Mouse (Mus musculus) stomach, embryonic 16.5 days (tissue): Measurements from ENCODE around the gene Proca1. TPM values are rescaled to one million over a fixed set of nuclear protein-coding genes. Genes with fewer than 3 reads are reported as not detected.

Experiments
- ATAC-seq: fragments of 200-750 bp; cut with Nextera tagmentation; 2 replicates; pipeline ENCODE4 v1.8.0; 2017; ENCODE audit warnings: moderate number of reproducible peaks, moderate TSS enrichment; ENCODE audit not compliant: insufficient read depth, low FRiP score
- H3K27ac ChIP-seq: fragments of 300-500 bp; sonication (generic); 2 replicates; pipeline ENCODE4 v1.5.1; 2014; ENCODE audit warnings: low read length
- H3K27me3 ChIP-seq: fragments of 300-500 bp; sonication (generic); 2 replicates; pipeline ENCODE4 v1.6.1; 2014; ENCODE audit warnings: low read length, control low read depth, mixed read lengths; ENCODE audit not compliant: control insufficient read depth, insufficient read depth
- H3K36me3 ChIP-seq: fragments of 300-500 bp; sonication (generic); 2 replicates; pipeline ENCODE4 v1.6.1; 2014; ENCODE audit warnings: low read length; ENCODE audit not compliant: control insufficient read depth, insufficient read depth
- H3K4me1 ChIP-seq: fragments of 300-500 bp; sonication (generic); 2 replicates; pipeline ENCODE4 v1.6.1; 2014; ENCODE audit warnings: low read length, control low read depth, mixed read lengths; ENCODE audit not compliant: control insufficient read depth, insufficient read depth
- H3K4me2 ChIP-seq: fragments of 300-500 bp; sonication (generic); 2 replicates; pipeline ENCODE4 v1.6.1; 2014; ENCODE audit warnings: low read depth, low read length, mixed read lengths
- H3K4me3 ChIP-seq: fragments of 300-500 bp; sonication (generic); replicated peaks from 2 replicates; pipeline ENCODE4 v1.5.1; 2014; ENCODE audit warnings: mild to moderate bottlenecking, low read length
- H3K9ac ChIP-seq: fragments of 300-500 bp; sonication (generic); 2 replicates; pipeline ENCODE4 v1.6.1; 2014; ENCODE audit warnings: low read length
- H3K9me3 ChIP-seq: fragments of 300-500 bp; sonication (generic); replicated peaks from 2 replicates; pipeline ENCODE4 v1.6.1; 2016; ENCODE audit warnings: low read length, control low read depth; ENCODE audit not compliant: control insufficient read depth
- WGBS: fragments of 180-500 bp; shearing (Covaris S2); extraction: QIAGEN DNeasy Blood & Tissue Kit; methylation state at CpG from one replicate; pipeline ENCODE4 v1.1.7; 2014; 5-methylcytosine and 5-hydroxymethylcytosine counted together
- polyA plus RNA-seq: library from polyadenylated mRNA; unstranded; fragments of >200 nt; fragmentation: Nextera tagmentation; extraction: Ambion mirVana; gene quantifications from 2 replicates; pipeline ENCODE4 v1.2.1, GENCODE M21; 2015

Gene Proca1
- polyA plus RNA-seq, 1 experiment from 2014 or later, result 3.7 TPM

- Histone ChIP-seq H3K36me3 (no peaks in the 10 kb centered on the region), H3K27ac (peak overlapping the region; percentile 42; the same call in 1 of the 2 replicates), H3K9me3 (no peaks in the 10 kb centered on the region), H3K4me2 (peak overlapping the region; percentile 85), H3K27me3 (no peaks in the 10 kb centered on the region), H3K4me1 (peaks cover 8% of the 10 kb centered on the region), H3K9ac (peak overlapping the region; percentile 71), H3K4me3 (peak overlapping the region; percentile 64)
- ATAC-seq, result no peak
- 56% methylated on average over 23 of the region's 23 CpGs for WGBS
Observed at GRCm38 (mm10) chr11:78195101-78195863, 2.1 kb downstream of the Proca1 start.

GRCm38 (mm10) chr11:78202372-78202771, 9.2 kb downstream of the Proca1 start:
- Histone ChIP-seq H3K36me3 (peaks cover 13% of the 10 kb centered on the region), H3K4me3 (no peak overlapping the region), H3K4me1 (no peaks in the 10 kb centered on the region), H3K9me3 (no peaks in the 10 kb centered on the region), H3K4me2 (no peak overlapping the region), H3K9ac (no peak overlapping the region), H3K27me3 (no peaks in the 10 kb centered on the region), H3K27ac (no peak overlapping the region)
- WGBS, result 83% methylated on average over 3 of the region's 3 CpGs
- ATAC-seq, result no peak

GRCm38 (mm10) chr11:78204287-78204686, 11.1 kb downstream of the Proca1 start:
- H3K36me3 ChIP-seq, result peaks cover 29% of the 10 kb centered on the region
- H3K4me3 ChIP-seq, result no peak overlapping the region
- ATAC-seq, result no peak
- H3K9me3 ChIP-seq, result no peaks in the 10 kb centered on the region
- H3K27ac ChIP-seq, result no peak overlapping the region
- 81% methylated on average over 6 of the region's 6 CpGs for WGBS
- no peaks in the 10 kb centered on the region for H3K27me3 ChIP-seq
- H3K4me1 ChIP-seq, result no peaks in the 10 kb centered on the region
- H3K4me2 ChIP-seq, result no peak overlapping the region
- no peak overlapping the region for H3K9ac ChIP-seq

GRCm38 (mm10) chr11:78205361-78206206, 12.4 kb downstream of the Proca1 start:
- Histone ChIP-seq H3K4me3 (no peak overlapping the region), H3K4me1 (no peaks in the 10 kb centered on the region), H3K36me3 (peaks cover 34% of the 10 kb centered on the region), H3K27ac (peak overlapping the region; percentile 33), H3K9me3 (no peaks in the 10 kb centered on the region), H3K27me3 (no peaks in the 10 kb centered on the region), H3K4me2 (no peak overlapping the region), H3K9ac (no peak overlapping the region)
- 50% methylated on average over 13 of the region's 13 CpGs for WGBS
- ATAC-seq, result no peak

- Histone ChIP-seq H3K27ac (no peak overlapping the region), H3K4me1 (no peaks in the 10 kb centered on the region), H3K9ac (no peak overlapping the region), H3K4me3 (no peak overlapping the region), H3K27me3 (no peaks in the 10 kb centered on the region), H3K36me3 (peaks cover 45% of the 10 kb centered on the region), H3K4me2 (no peak overlapping the region), H3K9me3 (no peaks in the 10 kb centered on the region)
- 84% methylated on average over 7 of the region's 7 CpGs for WGBS
- no peak for ATAC-seq
Observed at GRCm38 (mm10) chr11:78207190-78207589, 14.0 kb downstream of the Proca1 start.

- Histone ChIP-seq H3K4me2 (no peak overlapping the region), H3K9ac (no peak overlapping the region), H3K27me3 (no peaks in the 10 kb centered on the region), H3K4me3 (no peak overlapping the region), H3K36me3 (peaks cover 49% of the 10 kb centered on the region), H3K27ac (no peak overlapping the region), H3K9me3 (no peaks in the 10 kb centered on the region), H3K4me1 (no peaks in the 10 kb centered on the region)
- 90% methylated on average over 6 of the region's 6 CpGs for WGBS
- ATAC-seq, result no peak
Observed at GRCm38 (mm10) chr11:78209886-78210285, 16.7 kb downstream of the Proca1 start.

GRCm38 (mm10) chr11:78210615-78211014, 17.4 kb downstream of the Proca1 start:
- WGBS, result 62% methylated on average over 7 of the region's 7 CpGs
- no peak overlapping the region for H3K4me3 ChIP-seq
- no peak overlapping the region for H3K27ac ChIP-seq
- H3K27me3 ChIP-seq, result no peaks in the 10 kb centered on the region
- ATAC-seq, result no peak
- H3K4me1 ChIP-seq, result no peaks in the 10 kb centered on the region
- H3K36me3 ChIP-seq, result peaks cover 49% of the 10 kb centered on the region
- no peak overlapping the region for H3K9ac ChIP-seq
- H3K9me3 ChIP-seq, result no peaks in the 10 kb centered on the region
- H3K4me2 ChIP-seq, result no peak overlapping the region

GRCm38 (mm10) chr11:78211513-78211912, 18.3 kb downstream of the Proca1 start:
- Histone ChIP-seq H3K9ac (no peak overlapping the region), H3K27ac (no peak overlapping the region), H3K27me3 (no peaks in the 10 kb centered on the region), H3K4me2 (no peak overlapping the region), H3K4me1 (no peaks in the 10 kb centered on the region), H3K4me3 (no peak overlapping the region), H3K9me3 (no peaks in the 10 kb centered on the region), H3K36me3 (peaks cover 45% of the 10 kb centered on the region)
- 81% methylated on average over 5 of the region's 5 CpGs for whole genome bisulfite sequencing
- no peak for ATAC-seq
